ENCODE assay signal across 12 mouse cellular contexts in the genomic region with DNA sequence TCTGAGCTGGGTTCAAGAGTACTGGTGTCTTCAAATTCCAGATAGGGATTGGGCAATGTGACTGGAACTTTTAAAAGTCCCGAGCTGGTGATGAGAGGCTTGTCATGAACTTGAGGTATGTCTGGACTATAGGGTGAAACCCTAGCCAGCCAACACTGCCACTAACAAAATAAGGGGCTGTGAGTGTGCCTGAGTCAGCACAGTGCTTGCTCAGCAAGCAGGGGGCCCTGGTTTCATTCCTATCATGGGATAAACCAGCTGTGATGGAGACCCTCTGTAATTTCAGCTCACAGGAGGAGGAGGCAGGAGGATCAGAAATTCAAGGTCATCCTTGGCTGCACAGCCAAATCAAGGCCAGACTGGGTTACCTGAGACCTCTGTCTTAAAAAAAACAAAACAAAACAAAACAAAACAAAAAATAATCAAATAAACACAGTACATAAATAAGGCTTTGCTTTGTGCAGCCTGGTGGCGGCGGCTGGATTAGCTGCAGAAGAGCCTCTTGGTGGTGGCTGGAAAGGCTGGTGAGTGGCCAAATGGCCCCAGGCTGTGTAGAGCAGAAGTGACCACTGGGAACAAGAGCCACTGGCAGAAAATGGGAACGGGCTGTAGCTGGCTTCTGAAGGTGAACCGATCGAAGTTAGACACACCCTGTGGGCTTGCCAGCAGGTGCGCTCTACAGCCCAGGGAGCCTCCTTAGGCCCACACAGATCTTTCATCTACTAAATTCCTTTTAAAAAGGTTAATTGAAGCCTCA. TPM values are rescaled to one million over a fixed set of nuclear protein-coding genes. Genes with fewer than 3 reads are reported as not detected.
DNase-seq lines count a peak whose midpoint lies in the region; ATAC-seq and TF ChIP-seq lines count a peak whose summit lies in the region.
"Had no signal": no experiment of that assay in that cellular context is flagged by ENCODE, and none has a peak within 500 bp of the region (broad histone marks: within the 10 kb centered on the region; RNA-seq: fewer than 3 reads in every experiment).

No protein-coding gene starts in this region.

- TF ChIP-seq CTCF in forebrain, postnatal 0 days (IDR thresholded peaks at IDR 0.05; ENCODE audit: low read depth) = no peak
- TF ChIP-seq CTCF in ES-Bruce4 (IDR thresholded peaks at IDR 0.05; ENCODE audit: low read depth, low read length) = no peak
- TF ChIP-seq CTCF in kidney, postnatal 0 days (IDR thresholded peaks at IDR 0.05; ENCODE audit: low read depth) = no peak; the same call in 1 of the 2 replicates

- no peak overlapping the region for H3K4me3 ChIP-seq in forebrain, embryonic 12.5 days (replicated peaks)
- no peak overlapping the region for H3K4me3 ChIP-seq in forebrain, postnatal 0 days (ENCODE audit: low read depth, low read length)
- no peak overlapping the region for H3K4me3 ChIP-seq in ES-Bruce4 (ENCODE audit: low read depth, low read length)
- H3K4me3 ChIP-seq in kidney, postnatal 0 days (replicated peaks; ENCODE audit: low read depth, low read length) = no peak overlapping the region
- H3K4me3 ChIP-seq: liver, embryonic 13.5 days had no signal

- H3K27ac ChIP-seq in forebrain, embryonic 12.5 days = peak overlapping the region; percentile 65
- H3K27ac ChIP-seq in forebrain, postnatal 0 days (ENCODE audit: low read depth, low read length) = no peak overlapping the region
- H3K27ac ChIP-seq in ES-Bruce4 (ENCODE audit: insufficient read depth, low read length) = peak overlapping the region; percentile 59; the same call in 1 of the 2 replicates
- H3K27ac ChIP-seq in kidney, postnatal 0 days = peak overlapping the region; percentile 74; the same call in 1 of the 2 replicates
- H3K27ac ChIP-seq: liver, embryonic 13.5 days had no signal

- peak; percentile 65; the same call in 1 of the 2 replicates for TF ChIP-seq EP300 in ES-Bruce4 (IDR thresholded peaks at IDR 0.05; ENCODE audit: insufficient read depth, low read depth, low read length)

- ATAC-seq in forebrain, embryonic 12.5 days (ENCODE audit: low FRiP score) = no peak
- ATAC-seq in forebrain, postnatal 0 days = no peak
- ATAC-seq in kidney, postnatal 0 days (replicated peaks; ENCODE audit: low FRiP score, low read depth) = no peak; the same call in 1 of the 2 replicates
- ATAC-seq in frontal cortex, adult (ENCODE audit: low TSS enrichment) = no peak

- H3K4me2 ChIP-seq in forebrain, embryonic 12.5 days = no peak overlapping the region
- H3K4me2 ChIP-seq in forebrain, postnatal 0 days (ENCODE audit: low read depth) = no peak overlapping the region
- no peak overlapping the region for H3K4me2 ChIP-seq in kidney, postnatal 0 days (ENCODE audit: low read length)
- H3K4me2 ChIP-seq: liver, embryonic 13.5 days had no signal

- 75% methylated on average over 7 of the region's 7 CpGs for WGBS in forebrain, embryonic 12.5 days
- 69% methylated on average over 7 of the region's 7 CpGs for WGBS in forebrain, postnatal 0 days
- 35% methylated on average over 7 of the region's 7 CpGs for WGBS in kidney, postnatal 0 days

- no peak for TF ChIP-seq POLR2A in ES-Bruce4 (IDR thresholded peaks at IDR 0.05; ENCODE audit: insufficient read depth, low read length)

- no peak for DNase-seq in forebrain, postnatal 0 days
- DNase-seq in kidney, adult 11 months = peak; percentile 64
- DNase-seq in kidney, adult 18-20 months = no peak
- no peak for DNase-seq in kidney, postnatal 0 days (ENCODE audit: low spot score)
- no peak for DNase-seq in gastrocnemius, postnatal 10 days
- DNase-seq: adrenal gland, postnatal 10 days; cerebellum, adult 2 months; liver, embryonic 13.5 days had no signal

- H3K27me3 ChIP-seq in forebrain, embryonic 12.5 days = peaks cover 17% of the 10 kb centered on the region
- peaks cover 8% of the 10 kb centered on the region for H3K27me3 ChIP-seq in forebrain, postnatal 0 days (ENCODE audit: insufficient read depth, low read length)
- H3K27me3 ChIP-seq in ES-Bruce4 (ENCODE audit: control insufficient read depth, insufficient read depth, low read length, poor library complexity, severe bottlenecking) = no peaks in the 10 kb centered on the region
- no peaks in the 10 kb centered on the region for H3K27me3 ChIP-seq in kidney, postnatal 0 days (ENCODE audit: insufficient read depth, low read length)

- H3K9me3 ChIP-seq in forebrain, embryonic 12.5 days = no peaks in the 10 kb centered on the region
- no peaks in the 10 kb centered on the region for H3K9me3 ChIP-seq in forebrain, postnatal 0 days (ENCODE audit: low read length)
- H3K9me3 ChIP-seq in ES-Bruce4 (replicated peaks; ENCODE audit: control insufficient read depth, insufficient read depth, low read length, poor library complexity, severe bottlenecking) = peaks cover 7% of the 10 kb centered on the region
- H3K9me3 ChIP-seq in kidney, postnatal 0 days (replicated peaks; ENCODE audit: low read length) = no peaks in the 10 kb centered on the region
- H3K9me3 ChIP-seq: liver, embryonic 13.5 days had no signal

- H3K4me1 ChIP-seq in forebrain, embryonic 12.5 days = peaks cover 15% of the 10 kb centered on the region
- no peaks in the 10 kb centered on the region for H3K4me1 ChIP-seq in forebrain, postnatal 0 days (ENCODE audit: insufficient read depth)
- H3K4me1 ChIP-seq in ES-Bruce4 (ENCODE audit: control insufficient read depth, insufficient read depth, low read length) = peaks cover 6% of the 10 kb centered on the region
- peaks cover 15% of the 10 kb centered on the region for H3K4me1 ChIP-seq in kidney, postnatal 0 days (replicated peaks; ENCODE audit: insufficient read depth, low read length)

- no peaks in the 10 kb centered on the region for H3K36me3 ChIP-seq in forebrain, embryonic 12.5 days (replicated peaks)
- no peaks in the 10 kb centered on the region for H3K36me3 ChIP-seq in forebrain, postnatal 0 days (ENCODE audit: insufficient read depth)
- H3K36me3 ChIP-seq in ES-Bruce4 (ENCODE audit: control insufficient read depth, insufficient read depth, low read length, poor library complexity, severe bottlenecking) = no peaks in the 10 kb centered on the region
- no peaks in the 10 kb centered on the region for H3K36me3 ChIP-seq in kidney, postnatal 0 days (ENCODE audit: insufficient read depth, low read length)
- H3K36me3 ChIP-seq: liver, embryonic 13.5 days had no signal

- peak overlapping the region; percentile 25; the same call in 1 of the 2 replicates for H3K9ac ChIP-seq in forebrain, embryonic 12.5 days
- no peak overlapping the region for H3K9ac ChIP-seq in forebrain, postnatal 0 days
- peak overlapping the region; percentile 37; the same call in 1 of the 2 replicates for H3K9ac ChIP-seq in ES-Bruce4 (ENCODE audit: low read depth, poor library complexity, severe bottlenecking)
- H3K9ac ChIP-seq in kidney, postnatal 0 days (ENCODE audit: low read depth, low read length) = 0 out of 2 replicates have a peak overlapping the region, but pooled peaks have one; percentile 18
- H3K9ac ChIP-seq: liver, embryonic 13.5 days had no signal

RNA-seq across cellular contexts. Expression of gene Gprc5c, which starts 6.3 kb away (rescaled TPM):
- polyA plus RNA-seq in forebrain, embryonic 12.5 days (2016; fragmentation: Nextera tagmentation; extraction: Ambion mirVana) = 8.4 and 10.8 TPM in 2 replicates
- total RNA-seq in forebrain, postnatal 0 days (2014; rRNA removed) = 4.4 and 7.9 TPM in 2 replicates
- polyA plus RNA-seq in forebrain, postnatal 0 days (2015; fragmentation: Nextera tagmentation; extraction: Ambion mirVana) = 5.5 and 5.8 TPM in 2 replicates
- polyA plus RNA-seq in ES-Bruce4 (2011; ENCODE audit: insufficient read depth, insufficient read length, low read depth, missing spikeins) = 48.8 and 57.0 TPM in 2 replicates
- polyA plus RNA-seq in kidney, postnatal 0 days (2015; fragmentation: Nextera tagmentation; extraction: Ambion mirVana) = 118 and 131 TPM in 2 replicates
- total RNA-seq in gastrocnemius, postnatal 10 days (2021) = 10 to 100 TPM; 58.5 to 63.6 TPM

RNA-seq across cellular contexts. Expression of gene Cd300a, which starts 45.2 kb away (rescaled TPM):
- 0.44 and 0.68 TPM in 2 replicates for polyA plus RNA-seq in forebrain, embryonic 12.5 days (2016; fragmentation: Nextera tagmentation; extraction: Ambion mirVana)
- total RNA-seq in forebrain, postnatal 0 days (2014; rRNA removed) = 0.86 and 1.0 TPM in 2 replicates
- polyA plus RNA-seq in forebrain, postnatal 0 days (2015; fragmentation: Nextera tagmentation; extraction: Ambion mirVana) = 1.1 and 1.4 TPM in 2 replicates
- polyA plus RNA-seq in ES-Bruce4 (2011; ENCODE audit: insufficient read depth, insufficient read length, low read depth, missing spikeins) = 0.78 and 2.3 TPM in 2 replicates
- 1.5 and 1.7 TPM in 2 replicates for polyA plus RNA-seq in kidney, postnatal 0 days (2015; fragmentation: Nextera tagmentation; extraction: Ambion mirVana)
- total RNA-seq in gastrocnemius, postnatal 10 days (2021) = 1 to 10 TPM; 1.1 to 1.2 TPM

RNA-seq across cellular contexts. Expression of gene Gpr142, which starts 45.9 kb away (rescaled TPM):
- polyA plus RNA-seq in forebrain, embryonic 12.5 days (2016; fragmentation: Nextera tagmentation; extraction: Ambion mirVana) = not detected in 2 replicates
- not detected in 2 replicates for total RNA-seq in forebrain, postnatal 0 days (2014; rRNA removed)
- polyA plus RNA-seq in forebrain, postnatal 0 days (2015; fragmentation: Nextera tagmentation; extraction: Ambion mirVana) = not detected in 2 replicates
- not detected in 2 replicates for polyA plus RNA-seq in ES-Bruce4 (2011; ENCODE audit: insufficient read depth, insufficient read length, low read depth, missing spikeins)
- polyA plus RNA-seq in kidney, postnatal 0 days (2015; fragmentation: Nextera tagmentation; extraction: Ambion mirVana) = 0.13 TPM in 1 of 2 replicates, not detected in the other
- total RNA-seq in gastrocnemius, postnatal 10 days (2021) = not detected
- total RNA-seq: adrenal gland, postnatal 10 days; layer of hippocampus, adult 8-10 months had no signal
- polyA plus RNA-seq: liver, embryonic 13.5 days had no signal

RNA-seq across cellular contexts. Expression of gene Btbd17, which starts 48.9 kb away (rescaled TPM):
- polyA plus RNA-seq in forebrain, embryonic 12.5 days (2016; fragmentation: Nextera tagmentation; extraction: Ambion mirVana) = 41.6 and 44.8 TPM in 2 replicates
- total RNA-seq in forebrain, postnatal 0 days (2014; rRNA removed) = 28.2 and 29.1 TPM in 2 replicates
- polyA plus RNA-seq in forebrain, postnatal 0 days (2015; fragmentation: Nextera tagmentation; extraction: Ambion mirVana) = 12.0 and 20.1 TPM in 2 replicates
- 0.93 TPM in 1 of 2 replicates, not detected in the other for polyA plus RNA-seq in ES-Bruce4 (2011; ENCODE audit: insufficient read depth, insufficient read length, low read depth, missing spikeins)
- polyA plus RNA-seq in kidney, postnatal 0 days (2015; fragmentation: Nextera tagmentation; extraction: Ambion mirVana) = 0.78 and 0.96 TPM in 2 replicates
- 1 to 10 TPM; 2.2 to 2.5 TPM for total RNA-seq in gastrocnemius, postnatal 10 days (2021)
